Mouse (Mus musculus) myocyte (in vitro differentiated cells): ENCODE measurements at regions not wholly inside any gene's neighbourhood (a gene's known extent, or its start where the extent isn't known, plus 50 kb on each side); places are given as distances from the start of the nearest gene placed in this dataset.

ENCODE experiments used
- H3K27me3 ChIP-seq: one replicate; pipeline ENCODE4 v1.6.1; 2011; ENCODE audit not compliant: control insufficient read depth, insufficient read depth, insufficient read length
- H3K36me3 ChIP-seq: one replicate; pipeline ENCODE4 v1.6.1; 2011; ENCODE audit not compliant: control insufficient read depth, insufficient read depth
- H3K4me2 ChIP-seq: one replicate; pipeline ENCODE4 v1.6.1; 2011; ENCODE audit warnings: low read depth, control low read depth
- H3K4me3 ChIP-seq: one replicate; pipeline ENCODE4 v1.5.1; 2011; ENCODE audit warnings: mild to moderate bottlenecking, control low read depth, moderate library complexity
- H3K79me2 ChIP-seq: one replicate; pipeline ENCODE4 v1.6.1; 2011; ENCODE audit not compliant: control insufficient read depth, insufficient read depth
- H3ac ChIP-seq: one replicate; pipeline ENCODE4 v1.6.1; 2011; ENCODE audit not compliant: control insufficient read depth, insufficient read length
- CEBPB ChIP-seq: IDR thresholded peaks from 2 replicates; pipeline ENCODE4 v1.6.1; 2011; ENCODE audit warnings: mild to moderate bottlenecking, moderate library complexity; ENCODE audit not compliant: poor library complexity, insufficient read depth, severe bottlenecking
- E2F4 ChIP-seq: IDR thresholded peaks from one replicate; pipeline ENCODE4 v1.6.1; 2011; ENCODE audit warnings: mild to moderate bottlenecking, control low read depth, moderate library complexity; ENCODE audit not compliant: insufficient read depth
- MAX ChIP-seq: IDR thresholded peaks from one replicate; pipeline ENCODE4 v1.6.1; 2011; ENCODE audit warnings: low read depth, mild to moderate bottlenecking, control low read depth
- MYOD1 ChIP-seq, 3 experiments: IDR thresholded peaks; one replicate each; pipeline ENCODE4 v1.6.1; 2011; ENCODE audit warnings: control low read depth in 2 of 3, low read depth in 2 of 3, mild to moderate bottlenecking in 2 of 3, moderate library complexity in 1 of 3; ENCODE audit not compliant: insufficient read length in 2 of 3, control insufficient read depth in 1 of 3
- MYOG ChIP-seq, 3 experiments: IDR thresholded peaks; one replicate each; pipeline ENCODE4 v1.6.1; 2011; ENCODE audit warnings: control low read depth in 2 of 3, low read depth in 2 of 3, mild to moderate bottlenecking in 2 of 3; ENCODE audit not compliant: insufficient read length in 2 of 3, control insufficient read depth in 1 of 3, insufficient read depth in 1 of 3
- POLR2A ChIP-seq: IDR thresholded peaks from one replicate; pipeline ENCODE4 v1.6.1; 2011; ENCODE audit warnings: low read depth, mild to moderate bottlenecking, control low read depth, moderate library complexity; ENCODE audit not compliant: insufficient read length
- POLR2AphosphoS2 ChIP-seq: IDR thresholded peaks from one replicate; pipeline ENCODE4 v1.6.1; 2011; ENCODE audit warnings: low read depth, control low read depth; ENCODE audit not compliant: insufficient read length
- REST ChIP-seq: IDR thresholded peaks from one replicate; pipeline ENCODE4 v1.6.1; 2011; ENCODE audit warnings: mild to moderate bottlenecking, control low read depth, moderate library complexity; ENCODE audit not compliant: insufficient read depth, insufficient read length
- SRF ChIP-seq: IDR thresholded peaks from one replicate; pipeline ENCODE4 v1.6.1; 2011; ENCODE audit warnings: low read depth; ENCODE audit not compliant: control insufficient read depth, insufficient read length
- TCF12 ChIP-seq: IDR thresholded peaks from one replicate; pipeline ENCODE4 v1.6.1; 2011; ENCODE audit warnings: mild to moderate bottlenecking, control low read depth; ENCODE audit not compliant: poor library complexity, insufficient read depth, severe bottlenecking
- TCF3 ChIP-seq: IDR thresholded peaks from one replicate; pipeline ENCODE4 v1.6.1; 2011; ENCODE audit warnings: low read depth, control low read depth; ENCODE audit not compliant: insufficient read length
- USF1 ChIP-seq: IDR thresholded peaks from one replicate; pipeline ENCODE4 v1.6.1; 2011; ENCODE audit warnings: low read depth, mild to moderate bottlenecking, control low read depth, moderate library complexity

DNA sequence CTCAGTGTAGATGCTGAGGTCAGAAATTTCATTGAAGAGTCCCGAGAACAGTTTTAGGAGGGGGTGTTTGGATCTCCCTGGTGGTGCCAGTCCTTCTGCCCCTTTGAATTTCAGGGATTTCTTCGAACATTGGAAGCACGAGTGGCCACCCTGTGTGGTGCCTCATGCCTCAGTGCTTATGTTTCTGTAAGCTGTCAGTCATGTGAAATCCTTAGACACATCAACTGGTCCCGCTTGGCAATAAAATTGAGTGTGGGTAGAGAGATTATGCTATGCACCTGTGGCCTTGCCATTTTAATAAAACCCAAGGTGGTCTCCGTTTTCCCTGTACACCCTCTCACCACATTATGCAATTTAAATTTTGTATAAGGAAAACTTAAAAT is 136.1 kb upstream of the Zfand5 start:
- no peak overlapping the region for H3K4me3 ChIP-seq
- H3K4me2 ChIP-seq: no peak overlapping the region
- H3K36me3 ChIP-seq: no peaks in the 10 kb centered on the region
- H3K27me3 ChIP-seq: no peaks in the 10 kb centered on the region
- no peak overlapping the region for H3ac ChIP-seq
- no peak for TF ChIP-seq TCF12
- no peak for TF ChIP-seq CEBPB
- no peak for TF ChIP-seq POLR2AphosphoS2
- TF ChIP-seq POLR2A: no peak
- TF ChIP-seq MYOD1 (IDR thresholded peaks at IDR 0.05; ENCODE audit: control insufficient read depth in 1 of 3, insufficient read length in 2 of 3, low read depth in 2 of 3): no peak
- TF ChIP-seq REST: no peak
- TF ChIP-seq E2F4: no peak
- TF ChIP-seq SRF: no peak
- TF ChIP-seq MAX: no peak
- no peaks in the 10 kb centered on the region for H3K79me2 ChIP-seq

DNA sequence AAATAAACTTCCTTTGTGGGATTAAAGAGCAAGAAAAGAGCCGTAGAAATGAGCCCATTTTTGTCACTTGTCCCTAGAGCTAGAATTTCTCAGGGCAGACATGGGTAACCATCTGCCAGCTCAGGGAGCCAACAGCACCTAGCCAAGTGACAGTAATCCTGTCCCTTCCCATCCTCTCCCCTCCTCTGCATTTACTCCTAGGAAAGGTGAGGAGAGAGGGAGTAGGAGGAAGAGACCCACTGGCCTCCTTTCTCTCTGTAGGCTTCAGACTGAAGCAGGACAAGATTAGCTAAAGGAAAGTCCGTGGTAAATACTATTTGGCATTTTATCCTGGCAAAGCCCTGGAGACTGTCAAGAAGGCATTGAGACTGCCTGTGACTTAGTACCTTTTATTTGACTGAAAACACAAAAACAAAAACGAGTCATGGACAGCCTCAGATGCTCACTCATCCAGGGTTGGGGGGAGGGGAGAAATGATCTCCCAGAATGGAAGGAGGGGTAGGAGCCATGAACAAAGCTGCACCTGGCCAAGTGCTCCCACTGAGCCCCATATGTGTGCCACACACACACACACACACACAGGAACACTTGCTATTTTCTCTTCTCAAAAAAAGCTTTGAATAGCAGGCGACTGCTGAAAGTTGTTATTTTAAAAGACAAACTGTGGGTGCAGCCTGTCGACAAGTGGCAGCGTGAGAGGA is 136.6 kb upstream of the Zfand5 start:
- H3K36me3 ChIP-seq: no peaks in the 10 kb centered on the region
- H3ac ChIP-seq: no peak overlapping the region
- no peaks in the 10 kb centered on the region for H3K27me3 ChIP-seq
- H3K4me3 ChIP-seq: no peak overlapping the region
- H3K79me2 ChIP-seq: no peaks in the 10 kb centered on the region
- TF ChIP-seq TCF12 (no peak), MYOD1 (IDR thresholded peaks at IDR 0.05; ENCODE audit: control insufficient read depth in 1 of 3, insufficient read length in 2 of 3, low read depth in 2 of 3) (peak in 1 of 3 experiments; percentile 11)
- no peak overlapping the region for H3K4me2 ChIP-seq

DNA sequence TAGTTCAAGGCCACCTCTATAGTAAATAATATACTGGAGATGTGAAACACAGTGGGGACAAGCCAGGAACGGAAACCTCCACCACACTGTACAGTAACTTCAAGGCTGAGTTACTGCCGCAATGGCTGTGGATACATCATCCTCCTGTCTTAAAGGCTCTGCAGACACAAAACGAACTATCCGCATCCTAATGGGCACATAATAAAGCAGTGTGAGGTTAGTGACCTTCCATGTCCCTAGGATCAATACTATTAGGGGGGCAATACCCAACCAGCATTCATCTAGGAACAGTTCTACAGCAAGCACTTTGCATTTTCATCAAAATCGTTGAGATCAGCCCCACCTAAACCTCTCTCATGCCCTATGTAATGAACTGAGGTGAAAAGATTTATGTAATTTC is 142.4 kb upstream of the Zfand5 start:
- H3K36me3 ChIP-seq: no peaks in the 10 kb centered on the region
- H3K4me3 ChIP-seq: no peak overlapping the region
- H3K27me3 ChIP-seq: no peaks in the 10 kb centered on the region
- TF ChIP-seq USF1 (no peak), E2F4 (no peak), TCF12 (no peak), MAX (no peak), REST (no peak), MYOG (IDR thresholded peaks at IDR 0.05; ENCODE audit: control insufficient read depth in 1 of 3, insufficient read depth in 1 of 3, insufficient read length in 2 of 3, low read depth in 2 of 3) (no peak), POLR2AphosphoS2 (no peak), MYOD1 (IDR thresholded peaks at IDR 0.05; ENCODE audit: control insufficient read depth in 1 of 3, insufficient read length in 2 of 3, low read depth in 2 of 3) (no peak), POLR2A (no peak), TCF3 (no peak), SRF (no peak), CEBPB (no peak)
- no peak overlapping the region for H3ac ChIP-seq
- H3K79me2 ChIP-seq: no peaks in the 10 kb centered on the region
- H3K4me2 ChIP-seq: no peak overlapping the region

DNA sequence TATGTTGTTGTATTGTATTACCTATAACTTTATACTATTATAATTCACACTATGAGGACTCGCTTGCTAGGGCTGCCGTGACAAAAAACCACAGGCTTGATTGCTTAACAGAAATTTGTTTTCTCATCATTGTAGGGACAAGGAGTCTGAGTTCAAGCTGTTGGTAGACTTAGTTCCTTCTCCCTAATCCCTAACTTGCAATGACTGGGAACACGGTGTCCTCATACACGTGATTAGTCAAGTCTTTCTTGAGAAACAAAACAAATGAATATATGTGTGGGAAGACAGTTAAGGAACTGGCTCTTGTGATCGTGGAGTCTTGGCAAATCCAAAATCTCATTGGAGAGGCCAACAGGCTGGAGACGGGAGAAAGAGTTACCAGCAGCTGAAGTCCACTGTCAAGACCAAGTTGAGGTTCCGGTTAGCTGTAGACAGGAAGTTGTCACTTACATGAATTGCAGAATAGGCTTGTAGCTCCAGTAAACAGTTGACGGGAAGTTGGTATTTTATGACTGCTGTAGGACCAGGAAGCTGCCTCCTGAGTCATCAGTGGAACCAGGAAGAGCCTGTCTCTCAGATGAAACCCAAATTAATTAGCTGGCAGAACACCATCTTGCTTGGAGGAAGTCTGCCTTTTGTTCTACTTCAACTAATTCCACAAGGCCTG is 144.9 kb upstream of the Zfand5 start:
- H3ac ChIP-seq: no peak overlapping the region
- H3K79me2 ChIP-seq: no peaks in the 10 kb centered on the region
- H3K36me3 ChIP-seq: no peaks in the 10 kb centered on the region
- TF ChIP-seq MYOD1 (IDR thresholded peaks at IDR 0.05; ENCODE audit: control insufficient read depth in 1 of 3, insufficient read length in 2 of 3, low read depth in 2 of 3) (no peak), USF1 (no peak), TCF12 (no peak), POLR2A (no peak), POLR2AphosphoS2 (no peak), SRF (no peak), MYOG (IDR thresholded peaks at IDR 0.05; ENCODE audit: control insufficient read depth in 1 of 3, insufficient read depth in 1 of 3, insufficient read length in 2 of 3, low read depth in 2 of 3) (no peak)
- H3K4me3 ChIP-seq: no peak overlapping the region
- no peak overlapping the region for H3K4me2 ChIP-seq
- H3K27me3 ChIP-seq: no peaks in the 10 kb centered on the region

DNA sequence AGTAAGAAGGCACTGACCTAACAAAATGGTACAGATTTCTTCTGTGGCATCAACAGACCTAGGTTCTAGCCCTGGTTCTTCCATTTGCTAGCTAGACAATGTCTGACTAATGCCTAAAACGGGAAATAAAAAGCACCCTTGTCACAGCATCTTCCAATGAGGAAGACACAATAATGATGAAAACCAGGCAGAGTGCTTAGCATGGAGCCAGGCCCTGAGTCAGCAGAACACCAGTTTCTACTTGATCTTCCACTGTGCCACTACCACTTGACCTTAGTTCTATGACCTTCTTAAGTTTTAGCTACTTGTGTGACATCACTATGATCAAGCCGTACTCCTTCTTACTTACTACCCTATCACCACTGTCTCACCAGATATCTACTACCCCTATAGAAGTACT is 145.4 kb upstream of the Zfand5 start:
- H3K27me3 ChIP-seq: no peaks in the 10 kb centered on the region
- H3K79me2 ChIP-seq: no peaks in the 10 kb centered on the region
- no peak overlapping the region for H3ac ChIP-seq
- TF ChIP-seq CEBPB (no peak), POLR2A (no peak), TCF3 (no peak), MAX (no peak), POLR2AphosphoS2 (no peak), REST (no peak), E2F4 (no peak), SRF (no peak), MYOD1 (IDR thresholded peaks at IDR 0.05; ENCODE audit: control insufficient read depth in 1 of 3, insufficient read length in 2 of 3, low read depth in 2 of 3) (no peak), USF1 (no peak), MYOG (IDR thresholded peaks at IDR 0.05; ENCODE audit: control insufficient read depth in 1 of 3, insufficient read depth in 1 of 3, insufficient read length in 2 of 3, low read depth in 2 of 3) (no peak), TCF12 (no peak)
- no peaks in the 10 kb centered on the region for H3K36me3 ChIP-seq
- H3K4me3 ChIP-seq: no peak overlapping the region
- no peak overlapping the region for H3K4me2 ChIP-seq
